Mouse (Mus musculus) lung, embryonic 14.5 days (tissue): ENCODE measurements at regions not wholly inside any gene's neighbourhood (a gene's known extent, or its start where the extent isn't known, plus 50 kb on each side); places are given as distances from the start of the nearest gene placed in this dataset.
"Not testable (repeated sequence)": the region's sequence is repeated elsewhere in the genome, so short reads cannot be mapped to it uniquely, and the experiment has no call there.

Experiments
- ATAC-seq: fragments of 200-750 bp; cut with Nextera tagmentation; 2 replicates; pipeline ENCODE4 v1.8.0; 2017; ENCODE audit warnings: mild to moderate bottlenecking, moderate TSS enrichment, moderate library complexity; ENCODE audit not compliant: insufficient read depth
- DNase-seq: peaks from one replicate; pipeline ENCODE4 v3.0.0-alpha.2; 2015
- H3K27ac ChIP-seq: fragments of 300-500 bp; sonication (generic); 2 replicates; pipeline ENCODE4 v1.5.1; 2014; ENCODE audit warnings: low read depth, mild to moderate bottlenecking, moderate library complexity
- H3K27me3 ChIP-seq: fragments of 300-500 bp; sonication (generic); 2 replicates; pipeline ENCODE4 v1.6.1; 2014; ENCODE audit warnings: low read length, control low read depth; ENCODE audit not compliant: insufficient read depth
- H3K36me3 ChIP-seq: fragments of 300-500 bp; sonication (generic); 2 replicates; pipeline ENCODE4 v1.6.1; 2014; ENCODE audit warnings: control low read depth; ENCODE audit not compliant: insufficient read depth
- H3K4me1 ChIP-seq: fragments of 300-500 bp; sonication (generic); 2 replicates; pipeline ENCODE4 v1.6.1; 2014; ENCODE audit warnings: antibody characterized with exemption, control low read depth; ENCODE audit not compliant: insufficient read depth
- H3K4me2 ChIP-seq: fragments of 300-500 bp; sonication (generic); 2 replicates; pipeline ENCODE4 v1.6.1; 2014; ENCODE audit warnings: mild to moderate bottlenecking
- H3K4me3 ChIP-seq: fragments of 300-500 bp; sonication (generic); 2 replicates; pipeline ENCODE4 v1.5.1; 2014; ENCODE audit warnings: low read depth, low read length
- H3K9ac ChIP-seq: fragments of 300-500 bp; sonication (generic); 2 replicates; pipeline ENCODE4 v1.6.1; 2014
- H3K9me3 ChIP-seq: fragments of 300-500 bp; sonication (generic); 2 replicates; pipeline ENCODE4 v1.6.1; 2016; ENCODE audit warnings: low read depth, low read length, control low read depth
- CTCF ChIP-seq: IDR thresholded peaks from 2 replicates; pipeline ENCODE4 v1.5.1; 2016; ENCODE audit warnings: antibody characterized with exemption, low read depth
- WGBS: fragments of 180-500 bp; shearing (Covaris S2); extraction: QIAGEN DNeasy Blood & Tissue Kit; methylation state at CpG from one replicate; pipeline ENCODE4 v1.1.7; 2014; 5-methylcytosine and 5-hydroxymethylcytosine counted together

- H3K4me2 ChIP-seq, result no peak overlapping the region
- H3K4me1 ChIP-seq, result no peaks in the 10 kb centered on the region
- H3K4me3 ChIP-seq, result no peak overlapping the region
- no peaks in the 10 kb centered on the region for H3K9me3 ChIP-seq
- H3K36me3 ChIP-seq, result no peaks in the 10 kb centered on the region
- no peak overlapping the region for H3K27ac ChIP-seq
- H3K9ac ChIP-seq, result no peak overlapping the region
- H3K27me3 ChIP-seq, result no peaks in the 10 kb centered on the region
- DNase-seq, result no peak
- no peak for ATAC-seq
- no peak for TF ChIP-seq CTCF
Observed at GRCm38 (mm10) chr8:63734411-63734810, 217.6 kb downstream of the Sgo2b start.

- not testable (repeated sequence) for H3K36me3 ChIP-seq, H3K27ac ChIP-seq, ATAC-seq, H3K27me3 ChIP-seq, H3K9me3 ChIP-seq, H3K9ac ChIP-seq, DNase-seq, H3K4me2 ChIP-seq, H3K4me3 ChIP-seq, H3K4me1 ChIP-seq
- WGBS, result 88% methylated on average over 6 of the region's 6 CpGs
Observed at GRCm38 (mm10) chr8:63730741-63731140, 221.3 kb downstream of the Sgo2b start.
